Mouse (Mus musculus) heart, embryonic 11.5 days (tissue): Measurements from ENCODE around the gene Cyb561d2. TPM values are rescaled to one million over a fixed set of nuclear protein-coding genes. Genes with fewer than 3 reads are reported as not detected.

Experiments
- ATAC-seq: fragments of 200-750 bp; cut with Nextera tagmentation; replicated peaks from 2 replicates; pipeline ENCODE4 v1.8.0; 2017; ENCODE audit warnings: moderate library complexity; ENCODE audit not compliant: insufficient number of reproducible peaks, low FRiP score, low TSS enrichment
- H3K27ac ChIP-seq: fragments of 300-500 bp; sonication (generic); 2 replicates; pipeline ENCODE4 v1.5.1; 2014; ENCODE audit warnings: mild to moderate bottlenecking, low read depth, low read length
- H3K27me3 ChIP-seq: fragments of 300-500 bp; sonication (generic); 2 replicates; pipeline ENCODE4 v1.6.1; 2014; ENCODE audit warnings: mild to moderate bottlenecking, low read length, mixed read lengths; ENCODE audit not compliant: control insufficient read depth, insufficient read depth
- H3K36me3 ChIP-seq: fragments of 300-500 bp; sonication (generic); 2 replicates; pipeline ENCODE4 v1.6.1; 2014; ENCODE audit warnings: mild to moderate bottlenecking, low read length, moderate library complexity, mixed read lengths; ENCODE audit not compliant: control insufficient read depth, insufficient read depth
- H3K4me1 ChIP-seq: fragments of 300-500 bp; sonication (generic); 2 replicates; pipeline ENCODE4 v1.6.1; 2014; ENCODE audit warnings: low read length; ENCODE audit not compliant: control insufficient read depth, insufficient read depth
- H3K4me2 ChIP-seq: fragments of 300-500 bp; sonication (generic); 2 replicates; pipeline ENCODE4 v1.6.1; 2014; ENCODE audit warnings: mild to moderate bottlenecking, moderate library complexity
- H3K4me3 ChIP-seq: fragments of 300-500 bp; sonication (generic); 2 replicates; pipeline ENCODE4 v1.5.1; 2014; ENCODE audit warnings: low read depth, low read length
- H3K9ac ChIP-seq: fragments of 300-500 bp; sonication (generic); 2 replicates; pipeline ENCODE4 v1.6.1; 2014; ENCODE audit warnings: mild to moderate bottlenecking, low read depth, low read length, moderate library complexity
- H3K9me3 ChIP-seq: fragments of 300-500 bp; sonication (generic); replicated peaks from 2 replicates; pipeline ENCODE4 v1.6.1; 2016; ENCODE audit warnings: low read length; ENCODE audit not compliant: control insufficient read depth
- WGBS: fragments of 180-500 bp; shearing (Covaris S2); extraction: QIAGEN DNeasy Blood & Tissue Kit; methylation state at CpG from one replicate; pipeline ENCODE4 v1.1.7; 2014; ENCODE audit not compliant: insufficient replicate concordance; 5-methylcytosine and 5-hydroxymethylcytosine counted together
- polyA plus RNA-seq: library from polyadenylated mRNA; unstranded; fragments of >200 nt; fragmentation: Nextera tagmentation; extraction: Ambion mirVana; gene quantifications from 2 replicates; pipeline ENCODE4 v1.2.1, GENCODE M21; 2014

The Cyb561d2 gene
- polyA plus RNA-seq, 1 experiment from 2014 or later, result 16.6 TPM

DNA sequence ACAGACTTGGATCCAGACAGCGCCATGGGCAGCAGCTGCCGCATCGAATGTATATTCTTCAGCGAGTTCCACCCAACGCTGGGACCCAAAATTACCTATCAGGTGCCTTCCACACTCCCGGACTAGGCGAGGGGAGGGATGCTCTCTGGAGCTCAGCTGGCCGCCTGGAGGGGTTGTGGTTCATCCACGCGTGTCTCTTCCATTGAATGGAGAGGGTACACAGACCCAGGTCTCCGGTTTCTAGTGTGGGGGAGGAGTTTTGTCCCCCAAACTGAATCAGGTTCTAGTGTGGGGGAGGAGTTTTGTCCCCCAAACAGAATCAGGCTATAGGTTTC is 326 bp upstream of the Cyb561d2 start:
- Histone ChIP-seq H3K27ac (no peak overlapping the region), H3K4me2 (peak overlapping the region; percentile 73), H3K4me3 (peak overlapping the region; percentile 60), H3K9me3 (no peaks in the 10 kb centered on the region), H3K4me1 (peaks cover 22% of the 10 kb centered on the region), H3K36me3 (0 out of 2 replicates have a peak, but pooled peaks cover 9% of the 10 kb centered on the region), H3K27me3 (no peaks in the 10 kb centered on the region), H3K9ac (peak overlapping the region; percentile 67)
- WGBS, result 1% methylated on average over 11 of the region's 11 CpGs
- ATAC-seq, result no peak; the same call in 1 of the 2 replicates

DNA sequence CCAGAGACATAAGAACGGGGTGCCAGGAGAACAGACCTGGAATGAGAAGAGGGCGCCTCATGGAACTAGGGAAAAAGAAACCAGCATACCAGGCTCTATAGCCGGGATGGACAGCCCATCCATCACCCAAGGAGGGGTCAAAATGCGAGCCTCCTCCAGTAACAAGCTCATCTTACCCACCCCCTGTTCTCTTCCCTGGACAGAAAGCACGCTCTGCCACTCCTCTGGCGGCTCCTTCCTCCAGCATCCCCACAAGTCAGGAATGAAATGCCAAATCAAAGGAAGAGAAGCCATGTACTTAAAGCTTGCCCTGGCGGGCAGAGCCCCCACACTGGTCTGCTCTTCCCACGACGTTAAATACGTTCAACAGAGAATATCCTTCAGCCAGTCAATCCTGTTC is 988 bp downstream of the Cyb561d2 start:
- WGBS, result 36% methylated on average over 10 of the region's 10 CpGs
- H3K4me3 ChIP-seq, result peak overlapping the region; percentile 60
- no peak overlapping the region for H3K27ac ChIP-seq
- H3K9me3 ChIP-seq, result no peaks in the 10 kb centered on the region
- H3K9ac ChIP-seq, result peak overlapping the region; percentile 11; the same call in 1 of the 2 replicates
- H3K27me3 ChIP-seq, result no peaks in the 10 kb centered on the region
- ATAC-seq, result no peak
- peaks cover 30% of the 10 kb centered on the region for H3K4me1 ChIP-seq
- peak overlapping the region; percentile 73 for H3K4me2 ChIP-seq
- H3K36me3 ChIP-seq, result 0 out of 2 replicates have a peak, but pooled peaks cover 9% of the 10 kb centered on the region

DNA sequence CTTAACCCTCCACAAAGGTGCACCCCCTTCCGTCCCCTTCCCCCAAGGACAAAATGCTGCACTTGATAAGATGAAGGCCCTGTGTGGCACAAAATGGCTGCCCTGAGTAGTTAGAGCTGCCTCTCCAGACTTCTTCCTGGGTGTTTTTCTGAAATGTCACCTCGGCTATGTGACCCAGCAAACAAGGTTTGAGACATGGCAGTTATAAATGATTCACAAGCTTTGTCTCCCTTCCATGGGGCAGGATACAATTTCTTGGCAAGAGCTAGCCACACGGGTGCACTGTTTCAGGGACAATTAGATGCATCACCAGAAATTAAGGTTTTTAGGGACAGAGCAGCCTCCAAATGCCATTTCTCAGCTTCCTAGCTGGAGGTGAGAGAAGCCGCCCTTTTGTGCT is 1.6 kb downstream of the Cyb561d2 start:
- no peak overlapping the region for H3K4me3 ChIP-seq

DNA sequence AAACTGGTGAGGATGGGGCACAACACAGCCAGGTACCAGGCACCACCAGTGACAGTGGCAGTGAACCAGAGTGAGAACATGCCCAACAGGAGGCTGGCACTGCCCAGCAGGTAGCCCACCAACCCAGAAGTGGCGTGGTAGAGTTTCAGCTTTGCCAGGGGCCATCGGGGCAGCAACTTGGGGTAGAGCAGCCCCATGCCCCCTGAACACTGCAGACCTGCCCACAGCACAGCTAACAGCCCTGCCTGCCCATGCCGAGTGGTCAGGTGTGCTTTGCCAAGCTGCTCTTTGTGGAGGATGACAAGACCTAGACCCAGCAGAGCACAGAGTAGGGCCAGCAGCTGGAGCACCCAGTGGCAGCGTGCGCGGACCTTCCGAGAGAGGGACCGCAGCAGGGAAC is 2.1 kb downstream of the Cyb561d2 start:
- no peaks in the 10 kb centered on the region for H3K27me3 ChIP-seq
- H3K36me3 ChIP-seq, result 0 out of 2 replicates have a peak, but pooled peaks cover 9% of the 10 kb centered on the region
- H3K9ac ChIP-seq, result no peak overlapping the region
- WGBS, result 91% methylated on average over 8 of the region's 8 CpGs
- no peak overlapping the region for H3K4me3 ChIP-seq
- no peak for ATAC-seq
- no peak overlapping the region for H3K4me2 ChIP-seq
- peaks cover 40% of the 10 kb centered on the region for H3K4me1 ChIP-seq
- H3K9me3 ChIP-seq, result no peaks in the 10 kb centered on the region
- H3K27ac ChIP-seq, result no peak overlapping the region

More for the DNA sequence above, 1.6 kb downstream of the Cyb561d2 start:
- Histone ChIP-seq H3K9me3 (no peaks in the 10 kb centered on the region), H3K27ac (no peak overlapping the region), H3K36me3 (0 out of 2 replicates have a peak, but pooled peaks cover 9% of the 10 kb centered on the region), H3K4me2 (no peak overlapping the region), H3K9ac (no peak overlapping the region), H3K27me3 (no peaks in the 10 kb centered on the region), H3K4me1 (peaks cover 36% of the 10 kb centered on the region)
- ATAC-seq, result no peak
- 74% methylated on average over 4 of the region's 4 CpGs for WGBS

DNA sequence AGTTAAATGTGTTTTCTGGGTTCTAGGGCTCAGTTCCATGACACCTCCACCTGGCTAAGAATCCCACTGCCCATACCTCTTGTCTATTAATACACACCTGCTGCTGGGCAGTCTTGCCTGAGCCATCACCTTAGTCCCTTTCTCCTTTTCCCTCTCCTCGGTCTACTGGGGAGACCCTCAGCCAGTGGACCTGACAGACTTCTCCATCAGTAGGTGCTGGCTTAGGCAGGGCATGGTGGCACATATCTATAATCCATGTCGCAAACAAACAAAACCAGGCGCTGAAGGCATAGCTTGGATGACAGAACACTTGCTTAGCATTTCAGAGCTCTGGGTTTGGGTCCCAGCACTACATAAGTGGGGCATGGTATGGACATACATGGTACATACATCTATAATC is 3.3 kb downstream of the Cyb561d2 start:
- 0 out of 2 replicates have a peak, but pooled peaks cover 9% of the 10 kb centered on the region for H3K36me3 ChIP-seq
- WGBS, result 94% methylated on average over 3 of the region's 3 CpGs

DNA sequence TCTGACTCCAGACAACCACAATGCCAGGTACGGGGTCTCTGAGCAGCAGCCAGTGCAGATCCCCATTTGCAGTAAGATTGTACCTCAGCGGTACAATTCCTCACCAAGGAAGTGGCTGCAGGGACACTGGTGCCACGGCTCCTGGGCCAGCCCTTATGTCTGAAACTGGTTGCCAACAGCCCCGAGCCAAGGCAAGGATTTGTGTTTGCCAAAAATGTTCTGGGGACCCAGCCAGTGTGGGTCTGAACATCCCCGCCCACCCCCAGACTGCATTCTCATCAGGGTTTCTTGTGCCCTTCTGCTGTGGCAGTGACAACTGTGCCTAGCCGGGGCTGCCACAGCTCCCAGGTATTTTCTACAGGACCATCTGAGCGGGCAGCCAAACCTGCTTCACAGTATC is 3.8 kb downstream of the Cyb561d2 start:
- no peaks in the 10 kb centered on the region for H3K9me3 ChIP-seq
- no peak overlapping the region for H3K9ac ChIP-seq
- no peak overlapping the region for H3K27ac ChIP-seq
- 95% methylated on average over 7 of the region's 7 CpGs for WGBS
- H3K4me3 ChIP-seq, result no peak overlapping the region
- 0 out of 2 replicates have a peak, but pooled peaks cover 9% of the 10 kb centered on the region for H3K36me3 ChIP-seq
- no peak for ATAC-seq
- no peak overlapping the region for H3K4me2 ChIP-seq
- H3K4me1 ChIP-seq, result peaks cover 40% of the 10 kb centered on the region
- no peaks in the 10 kb centered on the region for H3K27me3 ChIP-seq

More for the DNA sequence above, 3.3 kb downstream of the Cyb561d2 start:
- Histone ChIP-seq H3K27me3 (no peaks in the 10 kb centered on the region), H3K9me3 (no peaks in the 10 kb centered on the region), H3K27ac (no peak overlapping the region), H3K9ac (no peak overlapping the region), H3K4me3 (no peak overlapping the region), H3K4me1 (peaks cover 40% of the 10 kb centered on the region), H3K4me2 (no peak overlapping the region)
- no peak for ATAC-seq

DNA sequence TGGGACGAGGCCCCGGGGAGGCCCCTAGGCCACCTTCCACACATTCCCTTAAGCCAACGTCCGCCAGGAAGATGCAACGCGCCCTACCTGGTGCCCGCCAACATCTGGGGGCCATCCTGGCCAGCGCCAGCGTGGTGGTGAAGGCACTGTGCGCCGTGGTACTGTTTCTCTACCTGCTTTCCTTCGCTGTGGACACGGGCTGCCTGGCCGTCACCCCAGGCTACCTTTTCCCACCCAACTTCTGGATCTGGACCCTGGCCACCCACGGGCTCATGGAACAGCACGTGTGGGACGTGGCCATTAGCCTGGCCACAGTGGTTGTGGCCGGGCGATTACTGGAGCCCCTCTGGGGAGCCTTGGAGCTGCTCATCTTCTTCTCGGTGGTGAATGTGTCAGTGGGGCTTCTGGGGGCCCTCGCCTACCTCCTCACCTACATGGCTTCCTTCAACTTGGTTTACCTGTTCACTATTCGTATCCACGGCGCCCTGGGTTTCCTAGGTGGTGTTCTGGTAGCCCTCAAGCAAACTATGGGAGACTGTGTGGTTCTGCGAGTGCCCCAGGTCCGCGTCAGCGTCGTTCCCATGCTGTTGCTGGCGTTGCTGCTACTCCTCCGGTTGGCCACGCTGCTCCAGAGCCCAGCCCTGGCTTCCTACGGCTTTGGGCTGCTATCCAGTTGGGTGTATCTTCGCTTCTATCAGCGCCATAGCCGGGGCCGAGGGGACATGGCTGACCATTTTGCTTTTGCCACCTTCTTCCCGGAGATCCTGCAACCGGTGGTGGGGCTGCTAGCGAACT is 7.4 kb downstream of the Cyb561d2 start:
- ATAC-seq, result 0 out of 2 replicates have a peak, but pooled peaks have one; percentile 14
- Histone ChIP-seq H3K4me1 (peaks cover 25% of the 10 kb centered on the region), H3K36me3 (0 out of 2 replicates have a peak, but pooled peaks cover 8% of the 10 kb centered on the region), H3K9me3 (no peaks in the 10 kb centered on the region), H3K4me2 (peak overlapping the region; percentile 93), H3K4me3 (peak overlapping the region; percentile 92), H3K27me3 (peaks cover 4% of the 10 kb centered on the region; the same call in 1 of the 2 replicates), H3K27ac (peak overlapping the region; percentile 64), H3K9ac (peak overlapping the region; percentile 94)
- WGBS, result under 1% methylated on average over 40 of the region's 40 CpGs

DNA sequence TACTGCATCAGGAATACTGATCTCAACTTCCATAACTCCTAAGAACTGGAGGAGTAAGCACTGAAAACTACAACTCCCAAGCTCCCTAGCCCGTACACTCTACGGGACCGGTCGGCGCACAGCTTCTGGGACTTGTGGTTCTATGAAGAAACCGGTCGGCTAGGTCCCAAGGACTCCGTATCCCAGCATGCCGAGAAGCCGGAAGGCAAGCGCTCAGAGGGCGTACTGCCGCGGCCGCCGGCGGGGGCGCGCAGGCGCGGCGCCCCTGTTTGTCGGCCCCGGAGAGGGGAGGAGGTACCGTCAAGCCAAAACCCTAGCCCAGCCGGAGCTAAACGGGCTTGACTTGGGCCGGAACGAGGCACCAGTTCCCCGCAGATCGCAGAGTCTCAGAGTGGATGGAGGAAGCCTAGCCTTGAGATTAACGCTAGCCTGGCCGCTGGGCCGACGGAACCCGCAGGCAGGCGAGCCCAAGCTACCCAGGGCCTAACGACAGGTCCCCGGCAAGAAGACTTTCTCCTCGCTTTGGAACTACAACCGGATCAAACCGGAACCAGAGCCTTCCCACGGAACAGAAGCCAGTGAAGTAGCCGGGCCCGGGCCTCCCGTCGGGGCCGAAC is 8.1 kb downstream of the Cyb561d2 start, which contains the start of gene Tmem115:
Tmem115 (plus strand) TSS at position 155 of the 617 bp plus-strand sequence.
- ATAC-seq, result peak; percentile 94
- 1% methylated on average over 48 of the region's 48 CpGs for WGBS
- H3K36me3 ChIP-seq, result 0 out of 2 replicates have a peak, but pooled peaks cover 2% of the 10 kb centered on the region
- peak within 1 kb of the TSS; percentile 94 for H3K9ac ChIP-seq
- H3K27me3 ChIP-seq, result peaks cover 4% of the 10 kb centered on the region; the same call in 1 of the 2 replicates
- H3K4me2 ChIP-seq, result peak within 1 kb of the TSS; percentile 93
- H3K4me3 ChIP-seq, result peak within 1 kb of the TSS; percentile 92
- H3K4me1 ChIP-seq, result peaks cover 25% of the 10 kb centered on the region
- H3K9me3 ChIP-seq, result no peaks in the 10 kb centered on the region
- peak within 1 kb of the TSS; percentile 64 for H3K27ac ChIP-seq
